Mouse (Mus musculus): ENCODE data around the gene Cwc15. TPM values are rescaled to one million over a fixed set of nuclear protein-coding genes. Genes with fewer than 3 reads are reported as not detected.

The Cwc15 gene
- polyA plus RNA-seq, 2 experiments = 94.6 to 138 TPM

DNA sequence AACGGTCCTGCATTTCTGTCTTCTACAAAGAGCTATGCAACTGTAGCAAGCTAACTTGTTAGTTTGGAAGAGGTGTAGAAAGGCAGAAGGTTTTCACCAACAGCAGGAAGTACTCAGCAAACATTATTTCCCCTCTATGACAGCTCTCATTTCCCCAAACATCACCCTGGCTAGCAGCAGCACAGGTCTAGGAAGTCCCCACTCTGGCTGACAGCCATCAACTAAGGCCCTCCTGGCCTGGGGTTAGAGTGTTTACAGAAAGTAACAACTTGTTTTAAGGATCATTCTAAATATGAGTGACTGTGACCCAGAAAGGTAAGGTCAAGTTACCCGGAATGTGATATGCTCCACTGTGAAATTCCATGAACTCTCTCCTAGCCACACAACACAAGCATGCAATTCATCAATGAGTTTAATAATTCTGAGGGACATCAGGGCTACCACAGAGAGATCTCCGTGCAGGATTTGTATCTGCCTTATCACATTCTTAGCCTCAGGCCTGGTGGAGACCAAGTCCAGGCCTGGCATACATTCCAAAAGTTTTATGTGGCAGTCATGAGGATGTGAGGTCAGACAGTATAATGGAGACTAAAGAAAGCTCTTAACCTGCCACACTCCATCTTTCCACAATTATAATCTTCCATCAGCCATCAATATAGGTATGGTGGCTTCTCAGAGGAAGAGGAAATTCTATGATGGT lies 20.7 kb downstream of the Cwc15 start:
- no peaks in the 10 kb centered on the region for H3K9me3 ChIP-seq (ENCODE audit: control insufficient read depth, low read length)
- 46% methylated on average over 3 of the region's 3 CpGs for WGBS
- no peak for ATAC-seq (ENCODE audit: low FRiP score, low read depth)
- H3K4me2 ChIP-seq (replicated peaks; ENCODE audit: low read depth, low read length, severe bottlenecking) = no peak overlapping the region
- H3K27me3 ChIP-seq (ENCODE audit: control insufficient read depth, insufficient read depth, low read length) = no peaks in the 10 kb centered on the region
- H3K27ac ChIP-seq (replicated peaks; ENCODE audit: low read depth, low read length) = no peak overlapping the region
- H3K36me3 ChIP-seq (ENCODE audit: control insufficient read depth, insufficient read depth, low read length) = no peaks in the 10 kb centered on the region
- H3K4me1 ChIP-seq (ENCODE audit: control insufficient read depth, insufficient read depth, low read length) = no peaks in the 10 kb centered on the region
- DNase-seq (ENCODE audit: low spot score) = no peak
- no peak overlapping the region for H3K9ac ChIP-seq (ENCODE audit: low read depth, low read length, severe bottlenecking)
- H3K4me3 ChIP-seq (replicated peaks; ENCODE audit: low read length) = no peak overlapping the region
- no peak for TF ChIP-seq POLR2A (IDR thresholded peaks at IDR 0.05; ENCODE audit: borderline replicate concordance, extremely low read depth, insufficient read depth, insufficient read length)

DNA sequence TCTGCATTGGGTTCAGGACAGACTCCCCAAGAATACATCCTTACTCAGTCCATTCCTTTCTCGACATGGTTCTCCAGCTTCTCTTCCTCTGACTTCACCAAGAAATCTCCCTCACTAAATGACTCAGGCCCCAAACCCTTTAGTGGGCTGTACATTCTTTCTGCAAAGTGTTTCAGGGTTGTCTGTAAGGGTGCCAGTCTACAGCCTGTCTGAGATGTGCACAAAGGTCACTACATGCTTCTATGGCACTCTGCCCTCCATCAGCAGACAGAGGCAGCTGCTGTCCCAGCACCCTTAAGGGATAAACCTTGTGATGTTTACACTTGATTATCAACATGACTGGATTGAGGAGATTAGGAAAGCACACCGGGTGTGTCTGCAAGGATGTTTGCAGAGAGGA lies 21.3 kb downstream of the Cwc15 start:
- no peak overlapping the region for H3K4me3 ChIP-seq (replicated peaks; ENCODE audit: low read length)
- H3K9me3 ChIP-seq (ENCODE audit: control insufficient read depth, low read length) = no peaks in the 10 kb centered on the region
- no peak for DNase-seq (ENCODE audit: low spot score)
- WGBS = 58% methylated on average over 2 of the region's 2 CpGs
- no peaks in the 10 kb centered on the region for H3K27me3 ChIP-seq (ENCODE audit: control insufficient read depth, insufficient read depth, low read length)
- ATAC-seq (ENCODE audit: low FRiP score, low read depth) = no peak
- no peak overlapping the region for H3K27ac ChIP-seq (replicated peaks; ENCODE audit: low read depth, low read length)
- no peaks in the 10 kb centered on the region for H3K36me3 ChIP-seq (ENCODE audit: control insufficient read depth, insufficient read depth, low read length)
- H3K4me2 ChIP-seq (replicated peaks; ENCODE audit: low read depth, low read length, severe bottlenecking) = no peak overlapping the region
- H3K9ac ChIP-seq (ENCODE audit: low read depth, low read length, severe bottlenecking) = no peak overlapping the region
- TF ChIP-seq POLR2A (IDR thresholded peaks at IDR 0.05; ENCODE audit: borderline replicate concordance, extremely low read depth, insufficient read depth, insufficient read length) = no peak
- no peaks in the 10 kb centered on the region for H3K4me1 ChIP-seq (ENCODE audit: control insufficient read depth, insufficient read depth, low read length)

DNA sequence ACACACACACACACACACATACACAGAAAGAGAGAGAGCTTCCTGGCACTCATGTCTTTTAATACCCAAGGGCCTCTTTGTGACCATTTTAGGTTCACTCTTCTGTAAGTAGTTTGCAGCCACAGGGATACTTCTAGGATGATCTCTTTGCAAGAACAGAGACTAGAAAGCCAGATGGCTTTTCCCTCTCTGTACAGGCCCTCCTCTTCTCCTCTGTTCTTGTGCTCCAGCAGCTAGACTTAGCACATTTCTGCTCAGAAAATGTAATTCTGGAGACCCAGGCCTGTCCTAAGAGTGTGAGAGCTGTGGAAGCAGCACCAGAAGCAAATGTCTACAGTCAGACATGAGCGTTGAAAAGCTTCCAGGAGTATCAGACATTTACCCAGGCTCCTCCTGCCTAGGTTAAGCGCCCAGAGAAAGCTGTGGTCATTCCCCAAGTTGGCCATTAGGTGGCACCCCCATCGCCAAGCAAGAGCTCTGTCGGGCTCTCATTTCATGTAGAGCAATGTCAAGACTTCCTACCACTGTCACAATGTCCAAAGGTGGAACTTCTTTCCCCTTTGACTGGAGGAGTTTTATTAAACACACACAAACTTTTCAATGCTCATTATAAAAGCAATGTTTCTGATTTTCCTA lies 23.1 kb downstream of the Cwc15 start:
- no peaks in the 10 kb centered on the region for H3K27me3 ChIP-seq (ENCODE audit: control insufficient read depth, insufficient read depth, low read length)
- H3K4me3 ChIP-seq (replicated peaks; ENCODE audit: low read length) = no peak overlapping the region
- H3K36me3 ChIP-seq (ENCODE audit: control insufficient read depth, insufficient read depth, low read length) = no peaks in the 10 kb centered on the region
- no peak overlapping the region for H3K4me2 ChIP-seq (replicated peaks; ENCODE audit: low read depth, low read length, severe bottlenecking)
- DNase-seq (ENCODE audit: low spot score) = peak; percentile 82
- no peak for TF ChIP-seq POLR2A (IDR thresholded peaks at IDR 0.05; ENCODE audit: borderline replicate concordance, extremely low read depth, insufficient read depth, insufficient read length)
- no peak overlapping the region for H3K27ac ChIP-seq (replicated peaks; ENCODE audit: low read depth, low read length)
- ATAC-seq (ENCODE audit: low FRiP score, low read depth) = peak; percentile 68
- 7% methylated on average over 4 of the region's 4 CpGs for WGBS
- H3K9ac ChIP-seq (ENCODE audit: low read depth, low read length, severe bottlenecking) = no peak overlapping the region
- H3K4me1 ChIP-seq (ENCODE audit: control insufficient read depth, insufficient read depth, low read length) = no peaks in the 10 kb centered on the region
- no peaks in the 10 kb centered on the region for H3K9me3 ChIP-seq (ENCODE audit: control insufficient read depth, low read length)

DNA sequence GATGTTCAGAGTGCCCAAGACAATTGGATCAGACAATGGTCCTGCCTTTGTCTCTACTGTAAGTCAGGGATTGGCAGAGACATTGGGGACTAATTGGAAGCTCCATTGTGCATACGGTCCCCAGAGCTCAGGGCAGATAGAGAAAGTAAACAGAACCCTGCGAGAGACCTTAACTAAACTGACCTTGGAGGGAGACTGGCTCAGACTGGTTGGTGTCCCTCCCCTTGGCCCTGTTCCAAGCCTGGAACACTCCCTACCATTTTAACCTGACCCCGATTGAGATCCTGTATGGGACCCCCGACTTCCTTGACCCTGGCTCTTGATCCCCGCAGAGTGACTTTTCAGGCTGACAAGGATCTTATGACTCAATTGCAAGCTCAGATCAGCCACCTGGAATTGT lies 29.6 kb downstream of the Cwc15 start:
- no peak overlapping the region for H3K4me2 ChIP-seq (replicated peaks; ENCODE audit: low read depth, low read length, severe bottlenecking)
- H3K27me3 ChIP-seq (ENCODE audit: control insufficient read depth, insufficient read depth, low read length) = no peaks in the 10 kb centered on the region
- ATAC-seq (ENCODE audit: low FRiP score, low read depth) = no peak
- no peaks in the 10 kb centered on the region for H3K36me3 ChIP-seq (ENCODE audit: control insufficient read depth, insufficient read depth, low read length)
- no peak for DNase-seq (ENCODE audit: low spot score)
- WGBS = 85% methylated on average over 5 of the region's 5 CpGs
- H3K4me3 ChIP-seq (replicated peaks; ENCODE audit: low read length) = no peak overlapping the region
- no peak overlapping the region for H3K27ac ChIP-seq (replicated peaks; ENCODE audit: low read depth, low read length)
- no peaks in the 10 kb centered on the region for H3K9me3 ChIP-seq (ENCODE audit: control insufficient read depth, low read length)
- no peaks in the 10 kb centered on the region for H3K4me1 ChIP-seq (ENCODE audit: control insufficient read depth, insufficient read depth, low read length)
- no peak for TF ChIP-seq POLR2A (IDR thresholded peaks at IDR 0.05; ENCODE audit: borderline replicate concordance, extremely low read depth, insufficient read depth, insufficient read length)
- H3K9ac ChIP-seq (ENCODE audit: low read depth, low read length, severe bottlenecking) = no peak overlapping the region

DNA sequence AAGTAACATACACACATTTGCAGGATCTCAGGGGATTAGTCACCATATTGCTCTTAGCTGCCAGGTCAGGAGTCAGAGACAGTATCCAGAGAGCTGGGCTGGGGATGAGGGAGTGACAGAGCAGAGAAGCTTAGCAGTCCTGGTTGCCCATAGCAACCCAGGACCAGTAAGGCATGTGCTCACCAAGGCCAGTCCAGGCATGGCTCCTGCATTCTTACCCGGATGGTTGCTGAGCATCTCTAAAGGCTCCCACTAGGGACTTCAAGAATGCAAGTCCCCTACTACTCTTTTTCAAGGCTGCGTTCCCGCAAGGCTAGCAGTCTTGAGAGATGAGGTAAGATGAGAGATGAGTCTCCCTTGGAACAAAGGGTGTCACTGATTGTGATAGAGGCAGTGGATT lies 31.9 kb downstream of the Cwc15 start:
- no peak overlapping the region for H3K27ac ChIP-seq (replicated peaks; ENCODE audit: low read depth, low read length)
- no peaks in the 10 kb centered on the region for H3K36me3 ChIP-seq (ENCODE audit: control insufficient read depth, insufficient read depth, low read length)
- 67% methylated on average over 3 of the region's 3 CpGs for WGBS
- H3K9ac ChIP-seq (ENCODE audit: low read depth, low read length, severe bottlenecking) = no peak overlapping the region
- TF ChIP-seq POLR2A (IDR thresholded peaks at IDR 0.05; ENCODE audit: borderline replicate concordance, extremely low read depth, insufficient read depth, insufficient read length) = no peak
- no peak overlapping the region for H3K4me3 ChIP-seq (replicated peaks; ENCODE audit: low read length)
- ATAC-seq (ENCODE audit: low FRiP score, low read depth) = no peak
- no peaks in the 10 kb centered on the region for H3K4me1 ChIP-seq (ENCODE audit: control insufficient read depth, insufficient read depth, low read length)
- H3K9me3 ChIP-seq (ENCODE audit: control insufficient read depth, low read length) = no peaks in the 10 kb centered on the region
- H3K27me3 ChIP-seq (ENCODE audit: control insufficient read depth, insufficient read depth, low read length) = no peaks in the 10 kb centered on the region
- DNase-seq (ENCODE audit: low spot score) = no peak
- no peak overlapping the region for H3K4me2 ChIP-seq (replicated peaks; ENCODE audit: low read depth, low read length, severe bottlenecking)
